Mouse (Mus musculus) myocyte (in vitro differentiated cells): ENCODE data around the gene Pccb. TPM values are rescaled to one million over a fixed set of nuclear protein-coding genes. Genes with fewer than 3 reads are reported as not detected.
A peak's percentile ranks its signal among the peaks of the same experiment; 100 is the strongest.

ENCODE experiments used
- H3K27me3 ChIP-seq: one replicate; pipeline ENCODE4 v1.6.1; 2011; ENCODE audit not compliant: control insufficient read depth, insufficient read depth, insufficient read length
- H3K36me3 ChIP-seq: one replicate; pipeline ENCODE4 v1.6.1; 2011; ENCODE audit not compliant: control insufficient read depth, insufficient read depth
- H3K4me2 ChIP-seq: one replicate; pipeline ENCODE4 v1.6.1; 2011; ENCODE audit warnings: low read depth, control low read depth
- H3K4me3 ChIP-seq: one replicate; pipeline ENCODE4 v1.5.1; 2011; ENCODE audit warnings: mild to moderate bottlenecking, control low read depth, moderate library complexity
- H3K79me2 ChIP-seq: one replicate; pipeline ENCODE4 v1.6.1; 2011; ENCODE audit not compliant: control insufficient read depth, insufficient read depth
- H3ac ChIP-seq: one replicate; pipeline ENCODE4 v1.6.1; 2011; ENCODE audit not compliant: control insufficient read depth, insufficient read length
- CEBPB ChIP-seq: IDR thresholded peaks from 2 replicates; pipeline ENCODE4 v1.6.1; 2011; ENCODE audit warnings: mild to moderate bottlenecking, moderate library complexity; ENCODE audit not compliant: poor library complexity, insufficient read depth, severe bottlenecking
- E2F4 ChIP-seq: IDR thresholded peaks from one replicate; pipeline ENCODE4 v1.6.1; 2011; ENCODE audit warnings: mild to moderate bottlenecking, control low read depth, moderate library complexity; ENCODE audit not compliant: insufficient read depth
- MAX ChIP-seq: IDR thresholded peaks from one replicate; pipeline ENCODE4 v1.6.1; 2011; ENCODE audit warnings: low read depth, mild to moderate bottlenecking, control low read depth
- MYOD1 ChIP-seq, 3 experiments: IDR thresholded peaks; one replicate each; pipeline ENCODE4 v1.6.1; 2011; ENCODE audit warnings: control low read depth in 2 of 3, low read depth in 2 of 3, mild to moderate bottlenecking in 2 of 3, moderate library complexity in 1 of 3; ENCODE audit not compliant: insufficient read length in 2 of 3, control insufficient read depth in 1 of 3
- MYOG ChIP-seq, 3 experiments: IDR thresholded peaks; one replicate each; pipeline ENCODE4 v1.6.1; 2011; ENCODE audit warnings: control low read depth in 2 of 3, low read depth in 2 of 3, mild to moderate bottlenecking in 2 of 3; ENCODE audit not compliant: insufficient read length in 2 of 3, control insufficient read depth in 1 of 3, insufficient read depth in 1 of 3
- POLR2A ChIP-seq: IDR thresholded peaks from one replicate; pipeline ENCODE4 v1.6.1; 2011; ENCODE audit warnings: low read depth, mild to moderate bottlenecking, control low read depth, moderate library complexity; ENCODE audit not compliant: insufficient read length
- POLR2AphosphoS2 ChIP-seq: IDR thresholded peaks from one replicate; pipeline ENCODE4 v1.6.1; 2011; ENCODE audit warnings: low read depth, control low read depth; ENCODE audit not compliant: insufficient read length
- REST ChIP-seq: IDR thresholded peaks from one replicate; pipeline ENCODE4 v1.6.1; 2011; ENCODE audit warnings: mild to moderate bottlenecking, control low read depth, moderate library complexity; ENCODE audit not compliant: insufficient read depth, insufficient read length
- SRF ChIP-seq: IDR thresholded peaks from one replicate; pipeline ENCODE4 v1.6.1; 2011; ENCODE audit warnings: low read depth; ENCODE audit not compliant: control insufficient read depth, insufficient read length
- TCF12 ChIP-seq: IDR thresholded peaks from one replicate; pipeline ENCODE4 v1.6.1; 2011; ENCODE audit warnings: mild to moderate bottlenecking, control low read depth; ENCODE audit not compliant: poor library complexity, insufficient read depth, severe bottlenecking
- TCF3 ChIP-seq: IDR thresholded peaks from one replicate; pipeline ENCODE4 v1.6.1; 2011; ENCODE audit warnings: low read depth, control low read depth; ENCODE audit not compliant: insufficient read length
- USF1 ChIP-seq: IDR thresholded peaks from one replicate; pipeline ENCODE4 v1.6.1; 2011; ENCODE audit warnings: low read depth, mild to moderate bottlenecking, control low read depth, moderate library complexity
- polyA plus RNA-seq: library from polyadenylated mRNA; unstranded; fragments of >200 nt; fragmentation: generic; extraction: Trizol; gene quantifications from one replicate; pipeline ENCODE4 v1.2.1, GENCODE M21; 2012; ENCODE audit warnings: missing spikeins

Gene Pccb
- 46.8 TPM for polyA plus RNA-seq

GRCm38 (mm10) chr9:101034448-101035098 lies at the start of gene Pccb:
Gene Pccb, minus strand, starts transcription at chr9:101034898.
- TF ChIP-seq REST (peak; percentile 21), MYOG (IDR thresholded peaks at IDR 0.05; ENCODE audit: control insufficient read depth in 1 of 3, insufficient read depth in 1 of 3, insufficient read length in 2 of 3, low read depth in 2 of 3) (peak in 1 of 3 experiments; percentile 2), USF1 (no peak), CEBPB (no peak), TCF12 (no peak), E2F4 (no peak), MYOD1 (IDR thresholded peaks at IDR 0.05; ENCODE audit: control insufficient read depth in 1 of 3, insufficient read length in 2 of 3, low read depth in 2 of 3) (peak in 1 of 3 experiments; percentile 46), SRF (peak; percentile 13), POLR2AphosphoS2 (peak; percentile 96), POLR2A (peak; percentile 94), MAX (no peak), TCF3 (no peak)
- Histone ChIP-seq H3K4me2 (peak within 1 kb of the TSS; percentile 98), H3K4me3 (peak within 1 kb of the TSS; percentile 62), H3K27me3 (no peaks in the 10 kb centered on the region), H3K79me2 (no peaks in the 10 kb centered on the region), H3ac (peak within 1 kb of the TSS; percentile 51), H3K36me3 (no peaks in the 10 kb centered on the region)

- no peak for TF ChIP-seq SRF
- TF ChIP-seq POLR2AphosphoS2 = no peak
- no peak for TF ChIP-seq MYOD1 (IDR thresholded peaks at IDR 0.05; ENCODE audit: control insufficient read depth in 1 of 3, insufficient read length in 2 of 3, low read depth in 2 of 3)
- TF ChIP-seq MYOG (IDR thresholded peaks at IDR 0.05; ENCODE audit: control insufficient read depth in 1 of 3, insufficient read depth in 1 of 3, insufficient read length in 2 of 3, low read depth in 2 of 3) = no peak
- TF ChIP-seq CEBPB = no peak
- H3K27me3 ChIP-seq = no peaks in the 10 kb centered on the region
- no peaks in the 10 kb centered on the region for H3K36me3 ChIP-seq
- no peak overlapping the region for H3ac ChIP-seq
- H3K79me2 ChIP-seq = peaks cover 66% of the 10 kb centered on the region
- H3K4me2 ChIP-seq = no peak overlapping the region
- H3K4me3 ChIP-seq = no peak overlapping the region
Observed at GRCm38 (mm10) chr9:101083728-101084127, 49.0 kb upstream of the Pccb start.

GRCm38 (mm10) chr9:101080046-101080685 lies 45.5 kb upstream of the Pccb start:
- Histone ChIP-seq H3K4me2 (peak overlapping the region; percentile 91), H3K4me3 (no peak overlapping the region)

GRCm38 (mm10) chr9:101078579-101078978 lies 43.9 kb upstream of the Pccb start:
- Histone ChIP-seq H3K4me2 (peak overlapping the region; percentile 91), H3K79me2 (peaks cover 89% of the 10 kb centered on the region), H3ac (no peak overlapping the region), H3K4me3 (peak overlapping the region; percentile 100), H3K27me3 (no peaks in the 10 kb centered on the region), H3K36me3 (no peaks in the 10 kb centered on the region)
- TF ChIP-seq TCF12 (no peak), POLR2A (no peak), MYOD1 (IDR thresholded peaks at IDR 0.05; ENCODE audit: control insufficient read depth in 1 of 3, insufficient read length in 2 of 3, low read depth in 2 of 3) (no peak), SRF (no peak), TCF3 (no peak), MYOG (IDR thresholded peaks at IDR 0.05; ENCODE audit: control insufficient read depth in 1 of 3, insufficient read depth in 1 of 3, insufficient read length in 2 of 3, low read depth in 2 of 3) (no peak), E2F4 (no peak), POLR2AphosphoS2 (no peak), USF1 (no peak), CEBPB (no peak), REST (no peak), MAX (no peak)

More at GRCm38 (mm10) chr9:101080046-101080685, 45.5 kb upstream of the Pccb start:
- TF ChIP-seq POLR2A (no peak), MYOG (IDR thresholded peaks at IDR 0.05; ENCODE audit: control insufficient read depth in 1 of 3, insufficient read depth in 1 of 3, insufficient read length in 2 of 3, low read depth in 2 of 3) (no peak), E2F4 (no peak), POLR2AphosphoS2 (no peak), CEBPB (no peak), TCF12 (no peak), TCF3 (no peak), MYOD1 (IDR thresholded peaks at IDR 0.05; ENCODE audit: control insufficient read depth in 1 of 3, insufficient read length in 2 of 3, low read depth in 2 of 3) (no peak), SRF (no peak), REST (no peak), MAX (no peak), USF1 (no peak)
- Histone ChIP-seq H3K79me2 (peaks cover 100% of the 10 kb centered on the region), H3K27me3 (no peaks in the 10 kb centered on the region), H3K36me3 (no peaks in the 10 kb centered on the region), H3ac (no peak overlapping the region)

GRCm38 (mm10) chr9:101077486-101077885 lies 42.8 kb upstream of the Pccb start:
- TF ChIP-seq SRF (no peak), USF1 (no peak), POLR2A (no peak), POLR2AphosphoS2 (no peak), MAX (no peak), MYOG (IDR thresholded peaks at IDR 0.05; ENCODE audit: control insufficient read depth in 1 of 3, insufficient read depth in 1 of 3, insufficient read length in 2 of 3, low read depth in 2 of 3) (no peak), REST (no peak), TCF3 (no peak), TCF12 (no peak), CEBPB (no peak), E2F4 (no peak), MYOD1 (IDR thresholded peaks at IDR 0.05; ENCODE audit: control insufficient read depth in 1 of 3, insufficient read length in 2 of 3, low read depth in 2 of 3) (no peak)
- peaks cover 78% of the 10 kb centered on the region for H3K79me2 ChIP-seq

More at GRCm38 (mm10) chr9:101077486-101077885, 42.8 kb upstream of the Pccb start:
- Histone ChIP-seq H3K27me3 (no peaks in the 10 kb centered on the region), H3K36me3 (no peaks in the 10 kb centered on the region), H3K4me3 (peak overlapping the region; percentile 100), H3ac (no peak overlapping the region), H3K4me2 (peak overlapping the region; percentile 91)
